Mouse (Mus musculus): ENCODE data around the gene Daxx.
"Not testable (repeated sequence)": the region's sequence is repeated elsewhere in the genome, so short reads cannot be mapped to it uniquely, and the experiment has no call there.

Daxx gene

DNA sequence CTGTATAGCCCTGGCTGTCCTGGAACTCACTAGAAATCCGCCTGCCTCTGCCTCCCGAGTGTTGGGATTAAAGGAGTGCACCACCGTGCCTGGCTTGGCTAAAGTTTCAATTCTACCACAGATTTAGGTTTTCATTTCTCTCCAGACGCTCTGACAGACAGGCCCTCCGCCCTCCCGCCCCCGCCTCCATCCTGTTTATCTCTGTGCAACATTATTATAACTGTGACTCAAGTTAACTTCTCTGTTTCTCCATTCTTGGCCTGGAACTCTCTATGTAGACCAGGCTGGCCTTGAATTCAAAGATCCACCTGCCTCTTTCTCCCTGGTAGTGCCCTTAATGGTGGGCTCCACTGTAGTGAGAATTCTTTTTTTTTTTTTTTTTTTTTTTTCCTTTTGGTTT is 6.7 kb upstream of the Daxx start:
- CTCF ChIA-PET = interaction anchor here (0.5 kb wide), 1 partner anchor 68 kb away, joined by 3 read pairs; no protein-coding TSS in a partner anchor

DNA sequence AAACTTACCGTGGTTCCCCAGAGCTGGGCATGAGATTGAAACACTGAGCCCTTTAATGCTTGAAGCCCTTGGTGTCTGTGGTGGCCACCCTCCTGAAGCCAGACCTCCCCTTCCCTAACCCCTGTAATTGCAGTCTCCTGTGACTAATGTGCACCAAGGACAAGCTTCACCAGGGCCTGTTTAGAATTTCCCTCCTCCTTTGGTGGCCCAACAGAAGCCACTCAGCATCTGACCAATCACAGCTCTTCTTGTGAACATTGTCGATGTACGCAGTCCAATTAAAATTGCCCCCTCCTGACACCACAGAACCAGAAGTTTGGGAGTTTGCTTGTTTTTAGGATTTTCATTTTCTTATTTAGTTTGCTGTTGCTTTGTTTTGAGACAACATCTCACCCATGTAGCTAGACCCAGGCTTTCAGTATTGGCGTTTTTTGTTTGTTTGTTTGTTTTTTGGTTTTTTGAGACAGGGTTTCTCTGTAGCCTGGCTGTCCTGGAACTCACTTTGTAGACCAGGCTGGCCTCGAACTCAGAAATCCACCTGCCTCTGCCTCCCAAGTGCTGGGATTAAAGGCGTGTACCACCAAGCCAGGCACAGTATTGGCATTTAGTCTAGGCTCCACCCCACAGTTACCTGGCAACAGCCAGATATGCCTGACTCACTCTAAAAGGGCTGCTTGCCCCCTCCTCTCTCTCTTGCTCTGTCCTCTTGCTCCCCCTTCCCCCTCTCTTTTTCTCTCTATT is 5.1 kb upstream of the Daxx start:
- CTCF ChIA-PET = not testable (repeated sequence)

DNA sequence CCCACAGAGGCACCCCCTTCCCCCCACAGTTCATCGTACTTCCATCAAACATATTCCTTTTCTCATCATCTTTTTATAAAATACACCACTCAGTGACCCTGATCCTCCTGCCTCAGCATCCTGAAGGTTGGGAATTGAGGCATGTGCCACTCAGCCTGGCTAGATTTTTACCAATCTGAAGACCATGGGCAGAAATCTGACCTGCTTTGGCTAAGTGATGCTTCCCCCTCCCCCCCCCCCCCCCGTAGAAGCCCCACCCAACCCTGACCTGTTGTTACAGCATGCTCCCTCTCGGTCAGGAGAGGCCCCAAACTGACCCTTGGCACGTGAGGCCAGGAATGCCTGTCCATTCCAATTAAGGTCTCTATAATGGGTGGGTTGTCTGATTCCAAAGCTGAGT is 4.4 kb upstream of the Daxx start, which contains the start of gene Platr17:
Gene Platr17 (plus strand): TSS at position 301 of the 400 bp plus-strand sequence.
- CTCF ChIA-PET = not testable (repeated sequence)

DNA sequence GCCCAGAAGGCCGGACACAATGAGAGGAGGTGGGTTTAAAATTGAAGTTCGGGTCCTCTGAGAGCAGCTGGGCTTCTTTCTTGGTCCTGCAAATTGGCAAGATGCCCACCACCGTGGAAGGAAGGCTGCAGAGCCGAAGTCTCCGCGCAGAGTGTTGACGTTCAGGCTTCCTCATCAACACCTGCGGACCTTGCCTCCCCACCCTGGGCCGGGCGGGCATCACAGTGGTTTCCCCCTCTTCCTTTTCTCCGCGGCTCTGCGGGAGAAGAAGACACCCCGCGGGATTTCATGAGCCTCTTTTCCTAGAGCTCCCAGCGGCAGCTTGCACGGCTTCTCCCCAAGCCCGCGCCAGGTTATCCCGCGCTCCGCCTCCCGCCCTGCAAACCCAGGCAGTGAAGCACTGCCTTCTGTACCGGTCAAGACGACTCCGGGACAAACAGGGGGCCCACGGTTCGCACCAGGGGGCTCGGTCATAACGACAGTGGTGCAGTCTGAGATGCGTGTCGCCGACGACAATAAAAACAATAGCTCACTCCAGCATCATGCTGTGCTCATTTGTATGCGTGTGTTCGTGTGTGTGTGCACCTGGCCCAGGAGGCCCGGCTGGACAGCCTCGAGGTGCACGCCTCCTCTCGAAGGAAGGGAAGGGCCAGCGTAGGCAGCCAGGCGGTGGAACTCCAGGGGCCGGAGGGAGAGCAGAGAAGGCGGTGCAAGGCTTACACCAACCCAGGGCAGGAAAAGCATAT is 710 bp upstream of the Daxx start:
- CTCF ChIA-PET = interaction anchor here (1.6 kb wide), 1 partner anchor 11 kb away, joined by 3 read pairs; no protein-coding TSS in a partner anchor

- CTCF ChIA-PET = interaction anchor here (0.9 to 1.0 kb wide), 2 partner anchors 12 kb away, joined by 3 to 6 read pairs; no protein-coding TSS in a partner anchor
These were observed 646 bp downstream of the Daxx start for GRCm38 (mm10) chr17:33909869-33910250.

DNA sequence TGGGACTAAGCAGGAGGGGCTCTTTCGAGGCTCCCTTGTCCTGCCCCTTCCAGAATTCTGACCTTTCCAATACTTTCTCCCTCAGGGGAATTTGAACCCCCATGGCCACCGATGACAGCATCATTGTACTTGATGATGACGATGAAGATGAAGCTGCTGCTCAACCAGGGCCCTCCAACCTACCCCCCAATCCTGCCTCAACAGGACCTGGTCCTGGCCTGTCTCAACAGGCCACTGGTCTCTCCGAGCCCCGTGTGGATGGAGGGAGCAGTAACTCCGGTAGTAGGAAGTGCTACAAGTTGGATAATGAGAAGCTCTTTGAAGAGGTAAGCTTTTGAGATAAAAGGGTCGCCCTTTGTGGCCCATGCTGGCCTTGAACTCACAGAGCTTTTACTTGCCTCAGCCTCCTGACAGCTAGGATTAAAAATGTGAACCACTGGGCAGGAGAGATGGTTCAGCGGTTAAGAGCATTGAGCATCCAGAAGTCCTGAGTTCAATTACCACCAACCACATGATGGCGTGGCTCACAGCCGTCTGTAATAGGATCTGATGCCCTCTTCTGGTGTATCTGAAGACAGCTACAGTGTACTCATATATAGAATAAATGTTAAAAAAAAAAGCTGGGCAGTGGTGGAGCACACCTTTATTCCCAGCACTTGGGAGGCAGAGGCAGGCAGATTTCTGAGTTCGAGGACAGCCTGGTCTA is 1.3 kb downstream of the Daxx start:
- CTCF ChIA-PET = interaction anchor here (0.5 to 1.1 kb wide), 6 partner anchors 11 to 470 kb away, joined by 3 to 6 read pairs (median 5); no protein-coding TSS in a partner anchor

GRCm38 (mm10) chr17:33911052-33911812 is 2.0 kb downstream of the Daxx start:
- CTCF ChIA-PET = interaction anchor here (0.5 to 1.1 kb wide), 4 partner anchors 16 to 1926 kb away, joined by 3 to 14 read pairs (median 5); no protein-coding TSS in a partner anchor

GRCm38 (mm10) chr17:33911813-33912414 is 2.7 kb downstream of the Daxx start:
- CTCF ChIA-PET = interaction anchor here (0.6 to 1.1 kb wide), 2 partner anchors 17 to 1925 kb away, joined by 5 to 14 read pairs; no protein-coding TSS in a partner anchor

- CTCF ChIA-PET = no interaction called here
These were observed 4.0 kb downstream of the Daxx start for GRCm38 (mm10) chr17:33913264-33913663.

DNA sequence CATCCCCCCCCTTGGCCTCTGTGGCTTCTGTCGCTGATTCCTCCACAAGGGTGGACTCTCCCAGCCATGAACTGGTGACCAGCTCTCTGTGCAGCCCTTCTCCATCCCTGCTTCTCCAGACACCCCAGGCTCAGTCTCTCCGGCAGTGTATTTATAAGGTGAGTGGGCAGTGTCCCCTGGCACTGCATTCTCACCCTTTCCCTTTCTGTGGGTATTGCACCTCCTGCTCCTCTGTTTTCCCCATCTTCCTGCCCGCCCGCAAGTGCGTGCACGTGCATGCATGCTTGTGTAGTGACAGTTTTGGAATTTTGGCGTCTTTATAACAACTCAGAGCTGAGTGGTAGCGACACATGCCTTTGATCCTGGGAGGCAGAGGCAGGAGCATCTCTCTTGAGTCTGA is 4.7 kb downstream of the Daxx start:
- CTCF ChIA-PET = no interaction called here

DNA sequence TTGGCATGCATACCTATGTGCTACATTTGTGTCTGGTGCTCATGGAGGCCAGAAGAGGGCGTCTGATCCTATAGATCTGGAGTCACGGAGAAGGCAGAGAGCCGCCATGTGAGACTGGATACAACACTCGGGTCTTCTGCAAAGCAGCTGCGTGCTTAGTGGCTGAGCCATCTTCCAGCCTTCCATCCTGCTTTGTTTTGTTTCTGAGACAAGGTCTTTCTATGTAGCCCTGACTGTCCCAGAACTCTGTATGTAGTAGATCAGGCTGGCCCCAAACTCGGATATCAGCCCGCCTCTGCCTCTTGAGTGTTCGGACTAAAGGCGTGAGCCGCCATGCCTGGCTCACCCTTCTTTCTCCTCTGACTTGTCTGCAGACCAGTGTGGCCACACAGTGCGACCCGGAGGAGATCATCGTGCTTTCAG is 5.8 kb downstream of the Daxx start:
- CTCF ChIA-PET = interaction anchor here (0.6 to 1.4 kb wide), 3 partner anchors 17 to 1291 kb away, joined by 3 to 6 read pairs (median 5); no protein-coding TSS in a partner anchor

- CTCF ChIA-PET = interaction anchor here (0.6 to 1.4 kb wide), 2 partner anchors 18 to 1290 kb away, joined by 3 to 6 read pairs; no protein-coding TSS in a partner anchor
These were observed 6.5 kb downstream of the Daxx start, which contains the start of the genes Tapbp and Zbtb22 for GRCm38 (mm10) chr17:33915671-33916250. Gene Tapbp (plus strand): TSS chr17:33915899. Gene Zbtb22 (plus strand): TSS chr17:33915904.

DNA sequence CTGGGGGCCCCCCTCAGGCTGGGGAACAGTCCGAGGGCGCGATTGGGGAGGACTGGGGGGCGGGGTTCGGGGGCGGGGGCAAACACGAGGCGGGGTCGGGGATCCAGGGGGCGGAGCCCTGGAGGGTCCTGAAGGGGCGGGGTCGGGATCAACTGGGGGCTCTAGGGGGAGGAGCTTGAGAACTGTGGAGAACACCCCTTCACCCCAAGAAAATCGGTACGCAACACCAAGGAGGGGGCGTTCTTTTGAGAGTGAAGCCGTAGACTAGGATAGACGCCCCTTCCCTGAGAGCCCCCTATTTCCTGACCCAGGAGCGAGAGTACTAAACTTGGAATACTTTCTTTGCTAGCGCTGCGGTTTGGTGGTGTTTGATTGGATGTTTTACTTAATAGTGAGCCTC is 7.1 kb downstream of the Daxx start:
- CTCF ChIA-PET = no interaction called here

- CTCF ChIA-PET = interaction anchor here (0.7 kb wide), 1 partner anchor 11 kb away, joined by 3 read pairs; no protein-coding TSS in a partner anchor
These were observed 7.8 kb downstream of the Daxx start for GRCm38 (mm10) chr17:33916847-33917655.

- CTCF ChIA-PET = interaction anchor here (0.7 kb wide), 1 partner anchor 10 kb away, joined by 3 read pairs; no protein-coding TSS in a partner anchor
These were observed 8.6 kb downstream of the Daxx start for GRCm38 (mm10) chr17:33917656-33918292.

- CTCF ChIA-PET = no interaction called here
These were observed 9.3 kb downstream of the Daxx start for GRCm38 (mm10) chr17:33918293-33919203.
